Mouse (Mus musculus): Measurements from ENCODE around the gene 4930502E18Rik.
A peak's percentile ranks its signal among the peaks of the same experiment; 100 is the strongest.

Gene 4930502E18Rik

DNA sequence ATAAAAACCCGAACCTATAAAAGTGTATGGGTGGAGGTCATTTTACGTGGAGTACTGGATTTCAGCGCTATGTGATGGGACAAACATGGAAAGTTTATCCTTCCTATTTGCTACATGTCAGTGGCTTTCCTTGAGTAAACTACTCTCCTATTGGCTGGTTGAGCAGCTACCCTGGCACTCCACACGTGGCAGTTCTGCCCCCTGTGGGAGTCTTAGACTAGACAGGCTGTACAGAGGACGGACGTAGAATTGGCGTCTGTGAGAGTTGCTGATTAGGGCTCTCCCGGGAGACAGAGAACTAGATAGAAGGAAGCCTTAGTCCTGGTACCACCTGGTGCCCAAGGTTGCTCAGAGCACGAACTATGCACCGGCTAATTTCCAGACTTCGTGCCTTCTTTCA is at the start of gene 4930502E18Rik:
Gene 4930502E18Rik (plus strand): TSS at position 231 of the 400 bp plus-strand sequence.
- no peak for DNase-seq

DNA sequence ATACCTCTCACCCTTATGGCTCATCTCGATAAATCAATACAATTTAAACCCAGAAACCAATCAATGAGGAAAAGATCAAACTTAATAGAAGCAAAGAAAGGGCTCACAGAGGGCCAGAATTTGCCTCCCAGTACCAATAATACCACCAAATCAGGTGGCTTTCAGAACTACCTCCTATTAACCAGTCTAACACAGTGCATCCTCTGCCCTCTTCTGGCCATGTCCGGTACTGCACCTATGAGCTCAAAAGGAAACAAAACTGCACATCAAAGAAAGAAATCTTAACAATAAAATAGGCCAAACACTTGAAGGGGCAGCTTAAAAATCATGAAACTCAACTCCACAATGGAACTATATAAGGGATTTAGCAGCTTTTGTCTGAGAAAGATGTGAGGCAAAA is 47.7 kb upstream of the 4930502E18Rik start:
- peak; percentile 74 for DNase-seq

DNA sequence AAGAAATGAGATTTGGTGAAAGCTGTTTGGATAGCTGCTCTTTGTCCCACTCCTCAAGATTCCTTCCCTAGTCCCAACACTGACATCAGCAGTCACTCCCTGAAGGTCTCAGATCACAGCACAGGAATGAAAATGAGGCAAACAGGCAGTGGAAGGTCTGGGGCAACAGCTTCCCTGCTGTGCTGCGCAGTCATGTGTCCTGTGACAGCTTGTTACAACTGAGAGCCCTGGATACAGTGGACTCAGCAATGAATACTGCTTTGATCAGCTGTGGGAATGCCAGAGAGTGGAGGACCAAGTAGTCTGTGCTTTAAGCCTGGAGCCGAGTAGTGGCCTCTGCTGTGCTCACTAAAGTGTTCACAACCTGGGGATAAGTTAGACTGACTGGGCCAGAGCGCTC is 42.0 kb upstream of the 4930502E18Rik start:
- DNase-seq, result peak; percentile 33

DNA sequence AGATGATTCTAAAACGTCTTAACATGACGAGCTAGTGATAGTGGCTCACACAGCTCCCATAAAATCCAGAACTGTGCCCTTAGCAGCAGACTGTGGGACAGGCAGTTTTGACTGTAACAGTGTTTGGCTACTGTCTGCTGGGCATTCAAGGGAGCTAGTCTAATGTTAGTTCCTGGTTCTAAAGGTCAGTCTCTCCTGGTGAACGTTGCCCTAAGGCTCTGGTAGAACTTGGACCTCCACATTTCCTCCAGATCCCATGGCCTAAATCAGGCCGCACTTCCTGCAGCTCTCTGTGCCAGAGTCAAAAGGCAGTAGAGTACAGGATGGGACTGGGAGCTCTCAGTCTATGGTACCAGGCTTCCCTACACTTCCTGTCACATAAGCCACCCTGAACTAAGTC is 40.0 kb upstream of the 4930502E18Rik start:
- peak; percentile 71 for DNase-seq

- DNase-seq, result no peak
Observed at GRCm38 (mm10) chrX:53692065-53692464, 32.6 kb upstream of the 4930502E18Rik start.

DNA sequence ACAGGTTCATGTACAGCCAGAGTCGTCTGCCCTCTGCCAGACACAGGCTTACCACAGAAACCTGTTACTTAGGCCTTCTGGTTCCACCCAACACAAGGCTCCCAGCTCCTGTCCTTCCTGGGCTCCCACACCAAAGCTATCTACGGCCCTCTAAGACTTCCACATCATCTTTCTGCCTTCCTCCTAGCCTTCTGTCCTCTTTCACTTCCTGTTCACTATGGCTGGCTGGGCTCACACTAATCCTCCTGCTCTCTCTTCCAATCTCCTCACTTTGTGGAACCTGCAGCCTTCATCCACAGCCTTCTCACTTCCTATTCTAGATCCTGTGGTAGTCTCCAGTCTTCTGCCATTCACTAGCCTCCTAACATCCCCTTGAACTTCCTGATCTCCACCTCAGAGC is 31.5 kb upstream of the 4930502E18Rik start:
- no peak for DNase-seq

GRCm38 (mm10) chrX:53694008-53694777 is 30.4 kb upstream of the 4930502E18Rik start:
- DNase-seq, result peak; percentile 41

DNA sequence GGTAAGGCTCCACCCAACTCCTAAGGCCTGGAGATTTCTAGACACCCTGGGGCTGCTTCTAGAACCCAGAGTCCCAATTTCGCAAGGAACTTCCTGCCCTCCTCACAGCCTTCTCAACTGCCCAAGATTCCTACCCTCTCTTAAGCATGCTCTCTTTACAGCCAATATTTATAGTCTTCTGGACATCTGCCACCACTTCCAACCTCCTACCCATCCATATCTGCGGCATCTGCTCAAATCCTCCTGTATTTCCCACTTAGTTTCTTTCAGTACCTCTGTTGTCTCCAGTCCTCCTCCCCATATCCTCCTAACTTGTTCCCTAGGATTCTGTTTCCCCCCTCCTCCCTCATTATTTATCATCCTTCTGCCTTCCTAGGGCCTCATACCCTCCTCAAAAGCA is 25.4 kb upstream of the 4930502E18Rik start:
- DNase-seq, result no peak

DNA sequence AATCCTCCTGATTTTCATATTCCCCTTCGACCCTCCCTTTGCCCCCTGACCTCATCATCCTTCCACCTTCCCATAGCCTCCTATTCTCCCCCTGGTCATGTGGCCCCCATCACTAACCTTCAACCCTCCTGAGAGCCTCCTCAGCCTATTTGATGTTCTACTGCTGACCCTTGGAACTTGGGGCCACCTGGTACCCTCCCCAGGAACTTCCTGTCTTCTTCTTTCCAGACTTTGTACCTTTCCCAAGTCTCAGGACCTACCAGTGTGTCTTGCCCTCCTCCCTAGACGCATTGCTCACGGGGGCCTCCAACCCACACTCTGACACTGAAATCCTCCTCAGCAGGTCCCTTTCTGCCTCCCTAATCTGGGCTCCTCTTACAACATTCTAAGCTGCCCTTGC is 22.0 kb upstream of the 4930502E18Rik start:
- DNase-seq, result peak; percentile 49

GRCm38 (mm10) chrX:53715942-53716322 is 8.7 kb upstream of the 4930502E18Rik start:
- DNase-seq, result no peak

GRCm38 (mm10) chrX:53716323-53717182 is 8.1 kb upstream of the 4930502E18Rik start:
- DNase-seq, result peak; percentile 80

GRCm38 (mm10) chrX:53728967-53729366 is 4.3 kb downstream of the 4930502E18Rik start:
- no peak for DNase-seq

DNA sequence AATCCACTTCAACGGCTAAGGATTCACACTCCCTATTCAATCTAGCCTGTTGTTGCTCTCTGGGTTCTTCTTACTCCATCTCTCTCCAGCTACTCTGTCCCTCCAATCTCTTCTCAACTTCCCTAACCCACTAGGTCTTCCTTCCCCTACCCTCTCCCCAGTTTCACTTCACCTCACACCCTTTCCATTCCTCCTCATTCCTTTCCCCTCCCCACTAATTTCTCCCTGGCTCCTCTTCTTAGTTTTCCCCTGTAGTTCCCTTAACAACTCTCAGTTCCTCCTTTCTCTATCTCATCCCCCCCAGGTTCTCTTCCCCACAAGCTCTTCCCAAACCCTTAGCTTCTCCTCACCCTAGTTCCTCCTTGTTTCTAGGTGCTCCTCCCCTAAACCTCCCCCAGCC is 28.2 kb downstream of the 4930502E18Rik start:
- no peak for DNase-seq

DNA sequence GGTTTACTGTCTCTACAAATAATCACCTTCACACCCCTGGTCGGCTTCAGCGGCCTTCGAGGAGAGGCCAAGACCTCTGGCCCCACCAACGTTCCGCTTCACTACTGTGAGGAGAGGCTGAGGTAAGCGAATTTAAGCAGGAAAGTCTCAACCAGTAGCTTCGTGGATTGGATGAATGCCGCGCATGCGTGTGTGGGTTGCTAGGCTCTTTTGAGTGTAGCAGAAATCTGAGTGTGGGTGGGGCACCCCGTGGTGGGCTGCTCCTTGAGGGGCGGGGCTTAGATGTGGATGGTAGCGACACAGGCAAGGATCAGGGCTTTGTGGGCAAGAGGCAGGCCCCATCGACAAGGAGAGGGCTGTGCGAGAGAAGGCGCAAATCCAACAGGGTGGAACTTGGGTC is 33.1 kb downstream of the 4930502E18Rik start, which contains the start of gene 1700013H16Rik:
Gene 1700013H16Rik (minus strand): TSS at position 96 of the 400 bp plus-strand sequence.
- no peak for DNase-seq

- no peak for DNase-seq
Observed at GRCm38 (mm10) chrX:53776276-53776675, 51.6 kb downstream of the 4930502E18Rik start, which contains the start of gene Zfp36l3. Gene Zfp36l3 (minus strand): TSS chrX:53776394.
